Mouse (Mus musculus) C2C12 (cell line): ENCODE results near the gene Phactr2.

Experiments
- CEBPB ChIP-seq: IDR thresholded peaks from one replicate; pipeline ENCODE4 v1.6.1; 2011; ENCODE audit warnings: low read depth, mild to moderate bottlenecking, control low read depth, moderate library complexity
- CTCF ChIP-seq: IDR thresholded peaks from one replicate; pipeline ENCODE4 v1.5.1; 2011; ENCODE audit not compliant: control insufficient read depth, insufficient read depth, insufficient read length
- MYOG ChIP-seq: IDR thresholded peaks from one replicate; pipeline ENCODE4 v1.6.1; 2011; ENCODE audit not compliant: control insufficient read depth, insufficient read length; ENCODE audit errors: extremely low read depth
- USF1 ChIP-seq: IDR thresholded peaks from one replicate; pipeline ENCODE4 v1.6.1; 2011; ENCODE audit warnings: low read depth, mild to moderate bottlenecking, control low read depth, moderate library complexity

- TF ChIP-seq CTCF (no peak), CEBPB (no peak), USF1 (no peak), MYOG (no peak)
Measured at GRCm38 (mm10) chr10:13424015-13424414, 50.2 kb downstream of the Phactr2 start.
